Mouse (Mus musculus): ENCODE data around the gene Crtac1.

Crtac1 gene

GRCm38 (mm10) chr19:42389574-42389973 is 42.0 kb downstream of the Crtac1 start:
- TF ChIP-seq GATA4 (IDR thresholded peaks at IDR 0.05; ENCODE audit: insufficient replicate concordance, low read length): no peak

- no peak for TF ChIP-seq GATA4 (IDR thresholded peaks at IDR 0.05; ENCODE audit: insufficient replicate concordance, low read length)
These were observed 46.5 kb downstream of the Crtac1 start for GRCm38 (mm10) chr19:42384981-42385598.

- TF ChIP-seq GATA4 (IDR thresholded peaks at IDR 0.05; ENCODE audit: insufficient replicate concordance, low read length): no peak
These were observed 50.6 kb downstream of the Crtac1 start for GRCm38 (mm10) chr19:42380981-42381373.

- no peak for TF ChIP-seq GATA4 (IDR thresholded peaks at IDR 0.05; ENCODE audit: insufficient replicate concordance, low read length)
These were observed 51.1 kb downstream of the Crtac1 start for GRCm38 (mm10) chr19:42380321-42380980.

GRCm38 (mm10) chr19:42379798-42380197 is 51.8 kb downstream of the Crtac1 start:
- TF ChIP-seq GATA4 (IDR thresholded peaks at IDR 0.05; ENCODE audit: insufficient replicate concordance, low read length): no peak

GRCm38 (mm10) chr19:42377206-42377605 is 54.4 kb downstream of the Crtac1 start:
- TF ChIP-seq GATA4 (IDR thresholded peaks at IDR 0.05; ENCODE audit: insufficient replicate concordance, low read length): no peak

- TF ChIP-seq GATA4 (IDR thresholded peaks at IDR 0.05; ENCODE audit: insufficient replicate concordance, low read length): no peak
These were observed 68.0 kb downstream of the Crtac1 start for GRCm38 (mm10) chr19:42363551-42363950.

- no peak for TF ChIP-seq GATA4 (IDR thresholded peaks at IDR 0.05; ENCODE audit: insufficient replicate concordance, low read length)
These were observed 73.2 kb downstream of the Crtac1 start for GRCm38 (mm10) chr19:42358406-42358805.

- TF ChIP-seq GATA4 (IDR thresholded peaks at IDR 0.05; ENCODE audit: insufficient replicate concordance, low read length): no peak
These were observed 74.7 kb downstream of the Crtac1 start for GRCm38 (mm10) chr19:42356854-42357253.

- TF ChIP-seq GATA4 (IDR thresholded peaks at IDR 0.05; ENCODE audit: insufficient replicate concordance, low read length): no peak
These were observed 76.1 kb downstream of the Crtac1 start for GRCm38 (mm10) chr19:42355476-42355875.

- no peak for TF ChIP-seq GATA4 (IDR thresholded peaks at IDR 0.05; ENCODE audit: insufficient replicate concordance, low read length)
These were observed 90.4 kb downstream of the Crtac1 start for GRCm38 (mm10) chr19:42341183-42341582.

- no peak for TF ChIP-seq GATA4 (IDR thresholded peaks at IDR 0.05; ENCODE audit: insufficient replicate concordance, low read length)
These were observed 99.4 kb downstream of the Crtac1 start for GRCm38 (mm10) chr19:42332081-42332736.

GRCm38 (mm10) chr19:42331446-42331845 is 100.1 kb downstream of the Crtac1 start:
- TF ChIP-seq GATA4 (IDR thresholded peaks at IDR 0.05; ENCODE audit: insufficient replicate concordance, low read length): no peak

- no peak for TF ChIP-seq GATA4 (IDR thresholded peaks at IDR 0.05; ENCODE audit: insufficient replicate concordance, low read length)
These were observed 103.4 kb downstream of the Crtac1 start for GRCm38 (mm10) chr19:42328160-42328559.

GRCm38 (mm10) chr19:42325894-42326293 is 105.7 kb downstream of the Crtac1 start:
- TF ChIP-seq GATA4 (IDR thresholded peaks at IDR 0.05; ENCODE audit: insufficient replicate concordance, low read length): no peak

- TF ChIP-seq GATA4 (IDR thresholded peaks at IDR 0.05; ENCODE audit: insufficient replicate concordance, low read length): no peak
These were observed 109.1 kb downstream of the Crtac1 start for GRCm38 (mm10) chr19:42322357-42323090.
